Mouse (Mus musculus) heart, postnatal 10 days (tissue): ENCODE measurements around the gene Cyp2c66. TPM values are rescaled to one million over a fixed set of nuclear protein-coding genes. Genes with fewer than 3 reads are reported as not detected.
"Not testable (repeated sequence)": the region's sequence is repeated elsewhere in the genome, so short reads cannot be mapped to it uniquely, and the experiment has no call there.

Experiments
- DNase-seq, 2 experiments: peaks; one replicate each; pipeline ENCODE4 v3.0.0; 2021
- intact Hi-C: fragments of 180-260 bp; cut with DNase I; formaldehyde crosslinking; loops from one replicate; pipeline ENCODE4 v1.15.1; 2025
- total RNA-seq, 2 experiments: library from RNA; stranded (reverse); gene quantifications; 2 replicates each; pipeline ENCODE4 v1.2.3; 2021

Gene Cyp2c66
- not detected for total RNA-seq

DNA sequence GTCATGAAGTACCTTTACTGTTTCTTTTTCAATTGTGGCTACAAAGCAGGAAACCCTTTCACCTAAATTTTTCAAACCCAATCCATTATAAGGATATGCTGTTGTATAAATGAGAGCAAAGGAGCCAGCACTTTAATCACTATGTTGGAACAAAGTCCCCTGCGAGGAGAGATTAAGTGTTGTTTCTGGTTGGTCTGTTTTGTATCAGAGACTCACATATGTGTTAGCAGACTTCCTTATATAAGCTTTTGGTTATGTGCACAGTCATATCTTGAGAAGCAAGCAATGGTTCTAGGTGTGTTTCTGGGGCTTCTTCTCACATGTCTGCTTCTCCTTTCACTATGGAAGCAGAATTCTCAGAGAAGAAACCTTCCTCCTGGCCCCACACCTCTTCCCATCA, at the start of gene Cyp2c66:
Gene Cyp2c66, plus strand, starts transcription at position 255 of the 400 bp plus-strand sequence.
- intact Hi-C loops, result no loop called here
- DNase-seq, result no peak

DNA sequence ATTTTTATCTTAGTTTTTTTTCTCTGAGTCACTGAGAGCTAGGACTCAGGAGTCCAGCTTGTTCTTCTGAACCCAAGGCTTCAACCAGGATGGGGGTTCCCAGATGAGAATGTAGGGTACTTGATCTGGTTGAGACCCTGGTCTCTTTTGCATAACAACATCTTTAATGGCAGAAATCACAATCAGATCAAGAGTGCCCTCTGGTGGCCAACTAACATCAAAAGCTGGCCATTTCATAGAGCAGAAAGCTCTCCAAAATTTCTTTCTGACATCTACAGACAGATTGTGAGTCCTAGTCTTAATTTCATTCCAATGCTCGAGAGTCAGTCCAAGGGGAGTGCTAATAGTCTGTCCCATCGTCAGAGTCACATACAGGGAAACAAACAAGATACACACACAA, 14.9 kb upstream of the Cyp2c66 start:
- intact Hi-C loops, result not testable (repeated sequence)
- peak in 1 of 2 experiments; percentile 3 for DNase-seq

DNA sequence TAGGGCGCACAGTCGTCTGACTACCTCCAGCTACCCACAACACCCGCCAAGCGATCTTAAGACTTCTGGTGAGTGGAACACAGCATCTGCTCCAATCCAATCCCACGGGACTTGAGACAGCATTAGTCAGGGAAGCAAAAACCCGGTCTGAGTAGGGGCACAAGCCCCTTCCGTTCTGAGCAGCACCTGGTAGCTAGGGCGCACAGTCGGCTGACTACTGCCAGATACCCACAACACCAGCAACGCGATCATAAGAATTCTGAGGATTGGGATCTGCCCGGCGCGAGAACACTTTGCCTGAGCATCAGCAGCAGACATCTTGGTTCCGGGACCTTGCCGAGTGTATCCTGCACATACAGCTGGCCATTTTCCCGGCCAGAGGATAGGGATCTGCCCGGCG, 43.1 kb downstream of the Cyp2c66 start:
- DNase-seq, intact Hi-C loops: not testable (repeated sequence)

Other genes with a start within 250 kb of the Cyp2c66 start
- 1 to 10 TPM; 6.7 to 9.2 TPM for gene Hells, start 183.0 kb upstream of the Cyp2c66 start, total RNA-seq
- gene Cyp2c55, start 106.9 kb upstream of the Cyp2c66 start, total RNA-seq, result not detected
- gene Cyp2c65, start 52.9 kb upstream of the Cyp2c66 start, total RNA-seq, result not detected
- not detected for gene Cyp2c29, start 155.5 kb downstream of the Cyp2c66 start, total RNA-seq